Mouse (Mus musculus) hindbrain, embryonic 13.5 days (tissue): ENCODE data around the gene Cd164. TPM values are rescaled to one million over a fixed set of nuclear protein-coding genes. Genes with fewer than 3 reads are reported as not detected.

ENCODE experiments used
- ATAC-seq: fragments of 200-750 bp; cut with Nextera tagmentation; 2 replicates; pipeline ENCODE4 v1.8.0; 2017; ENCODE audit warnings: moderate TSS enrichment; ENCODE audit not compliant: low FRiP score
- H3K27ac ChIP-seq: fragments of 300-500 bp; sonication (generic); 2 replicates; pipeline ENCODE4 v1.5.1; 2015; ENCODE audit warnings: inconsistent platforms, mild to moderate bottlenecking, moderate library complexity
- H3K27me3 ChIP-seq: fragments of 300-500 bp; sonication (generic); 2 replicates; pipeline ENCODE4 v1.6.1; 2015; ENCODE audit warnings: mild to moderate bottlenecking, inconsistent platforms
- H3K36me3 ChIP-seq: fragments of 300-500 bp; sonication (generic); 2 replicates; pipeline ENCODE4 v1.6.1; 2015; ENCODE audit warnings: mild to moderate bottlenecking, inconsistent platforms
- H3K4me1 ChIP-seq: fragments of 300-500 bp; sonication (generic); replicated peaks from 2 replicates; pipeline ENCODE4 v1.6.1; 2015; ENCODE audit warnings: inconsistent platforms
- H3K4me2 ChIP-seq: fragments of 300-500 bp; sonication (generic); 2 replicates; pipeline ENCODE4 v1.6.1; 2015; ENCODE audit warnings: inconsistent platforms, mild to moderate bottlenecking, moderate library complexity
- H3K4me3 ChIP-seq: fragments of 300-500 bp; sonication (generic); 2 replicates; pipeline ENCODE4 v1.5.1; 2015; ENCODE audit warnings: mild to moderate bottlenecking, inconsistent platforms
- H3K9ac ChIP-seq: fragments of 300-500 bp; sonication (generic); 2 replicates; pipeline ENCODE4 v1.6.1; 2015; ENCODE audit warnings: mild to moderate bottlenecking, inconsistent platforms
- H3K9me3 ChIP-seq: fragments of 300-500 bp; sonication (generic); 2 replicates; pipeline ENCODE4 v1.6.1; 2016; ENCODE audit warnings: inconsistent platforms
- whole genome bisulfite sequencing: fragments of 180-500 bp; shearing (Covaris S2); methylation state at CpG from one replicate; pipeline ENCODE4 v1.1.7; 2015; 5-methylcytosine and 5-hydroxymethylcytosine counted together
- polyA plus RNA-seq: library from polyadenylated mRNA; unstranded; fragments of >200 nt; fragmentation: Nextera tagmentation; extraction: Ambion mirVana; gene quantifications from 2 replicates; pipeline ENCODE4 v1.2.1, GENCODE M21; 2015

Gene Cd164
- polyA plus RNA-seq, 1 experiment from 2014 or later = 62.1 TPM

DNA sequence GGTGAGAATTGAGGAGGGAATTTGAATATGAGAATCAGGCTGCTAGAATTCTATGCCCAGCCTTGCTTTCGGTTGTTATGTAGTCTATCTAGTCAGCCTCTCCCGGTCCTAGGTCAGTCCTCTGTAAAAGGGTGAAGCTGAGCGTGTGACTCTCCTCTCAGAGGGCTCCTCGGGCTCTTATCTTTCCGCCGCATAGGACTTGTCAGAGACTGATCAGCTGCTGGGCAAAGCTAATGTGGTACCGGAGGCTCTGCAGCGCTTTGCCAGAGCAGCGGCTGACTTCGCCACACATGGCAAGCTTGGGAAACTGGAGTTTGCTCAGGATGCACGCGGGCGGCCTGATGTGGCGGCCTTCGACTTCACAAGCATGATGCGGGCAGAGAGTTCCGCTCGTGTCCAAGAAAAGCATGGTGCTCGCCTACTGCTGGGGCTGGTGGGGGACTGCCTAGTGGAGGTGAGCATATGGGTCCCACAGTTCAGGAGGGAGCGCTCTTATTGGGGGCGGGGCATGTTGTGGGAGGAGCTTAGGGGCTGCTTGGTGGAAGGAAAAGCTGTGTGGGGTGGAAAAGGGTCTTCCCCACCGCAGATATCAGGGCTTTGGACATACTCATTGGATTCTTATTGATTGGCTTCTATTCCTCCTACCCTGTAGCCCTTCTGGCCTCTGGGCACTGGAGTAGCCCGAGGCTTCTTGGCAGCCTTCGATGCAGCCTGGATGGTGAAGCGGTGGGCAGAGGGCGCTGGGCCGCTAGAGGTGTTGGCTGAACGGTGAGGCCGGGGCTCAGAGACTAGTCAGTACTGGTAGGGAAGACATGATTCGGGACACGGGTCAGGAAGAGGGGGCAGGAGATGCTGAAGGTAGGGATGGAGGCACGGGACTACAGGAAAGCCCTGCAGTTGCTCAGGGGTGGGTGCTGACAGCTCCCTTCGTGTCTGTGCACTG is 38.0 kb upstream of the Cd164 start:
- Histone ChIP-seq H3K27ac (no peak overlapping the region), H3K36me3 (peaks cover 65% of the 10 kb centered on the region), H3K4me3 (no peak overlapping the region), H3K27me3 (no peaks in the 10 kb centered on the region), H3K9ac (no peak overlapping the region), H3K4me1 (peaks cover 26% of the 10 kb centered on the region), H3K9me3 (no peaks in the 10 kb centered on the region), H3K4me2 (no peak overlapping the region)
- WGBS = 73% methylated on average over 33 of the region's 33 CpGs
- no peak for ATAC-seq

DNA sequence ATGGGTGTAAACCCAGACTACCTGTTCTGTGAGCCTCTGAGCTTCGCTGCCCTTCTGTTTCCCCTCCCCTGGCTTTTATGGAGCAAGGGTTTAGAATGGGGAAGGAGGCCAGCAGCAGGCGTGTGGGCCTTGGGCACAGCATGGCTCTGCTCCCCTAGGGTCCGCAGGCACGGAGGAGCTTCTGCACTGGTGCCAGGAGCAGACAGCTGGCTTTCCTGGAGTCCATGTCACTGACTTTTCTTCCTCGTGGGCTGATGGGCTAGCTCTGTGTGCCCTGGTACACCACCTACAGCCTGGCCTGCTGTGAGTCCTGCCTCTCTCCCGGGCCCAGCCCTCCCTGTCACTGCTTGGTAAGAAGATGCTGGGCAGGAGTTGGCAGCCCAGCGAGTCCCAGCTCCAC is 36.8 kb upstream of the Cd164 start:
- Histone ChIP-seq H3K4me3 (no peak overlapping the region), H3K36me3 (peaks cover 77% of the 10 kb centered on the region), H3K9ac (no peak overlapping the region), H3K4me1 (peaks cover 13% of the 10 kb centered on the region), H3K27me3 (no peaks in the 10 kb centered on the region), H3K9me3 (no peaks in the 10 kb centered on the region), H3K27ac (no peak overlapping the region), H3K4me2 (no peak overlapping the region)
- WGBS = 79% methylated on average over 7 of the region's 7 CpGs
- ATAC-seq = no peak

DNA sequence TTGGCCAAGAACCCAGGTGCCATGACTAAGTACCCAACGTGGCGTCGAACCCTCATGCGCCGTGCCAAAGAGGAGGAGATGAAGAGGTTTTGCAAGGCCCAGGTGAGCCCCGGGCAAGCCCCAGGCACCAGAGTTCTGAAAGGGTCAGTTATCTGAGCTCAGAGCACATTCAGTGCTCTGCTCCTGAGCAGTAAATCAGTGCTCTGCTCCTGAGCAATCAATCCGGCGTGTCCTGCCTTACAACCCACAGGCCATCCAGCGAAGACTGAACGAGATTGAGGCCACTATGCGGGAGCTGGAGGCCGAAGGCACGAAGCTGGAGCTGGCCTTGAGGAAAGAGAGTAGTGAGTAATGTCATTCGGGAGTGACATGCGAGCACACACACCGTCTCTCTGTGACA is 33.4 kb upstream of the Cd164 start:
- 91% methylated on average over 16 of the region's 16 CpGs for WGBS
- no peak for ATAC-seq
- H3K9ac ChIP-seq = no peak overlapping the region
- no peak overlapping the region for H3K27ac ChIP-seq
- H3K27me3 ChIP-seq = 0 out of 2 replicates have a peak, but pooled peaks cover 4% of the 10 kb centered on the region
- H3K4me3 ChIP-seq = no peak overlapping the region
- H3K9me3 ChIP-seq = no peaks in the 10 kb centered on the region
- peaks cover 66% of the 10 kb centered on the region for H3K36me3 ChIP-seq
- peaks cover 23% of the 10 kb centered on the region for H3K4me1 ChIP-seq
- H3K4me2 ChIP-seq = no peak overlapping the region

DNA sequence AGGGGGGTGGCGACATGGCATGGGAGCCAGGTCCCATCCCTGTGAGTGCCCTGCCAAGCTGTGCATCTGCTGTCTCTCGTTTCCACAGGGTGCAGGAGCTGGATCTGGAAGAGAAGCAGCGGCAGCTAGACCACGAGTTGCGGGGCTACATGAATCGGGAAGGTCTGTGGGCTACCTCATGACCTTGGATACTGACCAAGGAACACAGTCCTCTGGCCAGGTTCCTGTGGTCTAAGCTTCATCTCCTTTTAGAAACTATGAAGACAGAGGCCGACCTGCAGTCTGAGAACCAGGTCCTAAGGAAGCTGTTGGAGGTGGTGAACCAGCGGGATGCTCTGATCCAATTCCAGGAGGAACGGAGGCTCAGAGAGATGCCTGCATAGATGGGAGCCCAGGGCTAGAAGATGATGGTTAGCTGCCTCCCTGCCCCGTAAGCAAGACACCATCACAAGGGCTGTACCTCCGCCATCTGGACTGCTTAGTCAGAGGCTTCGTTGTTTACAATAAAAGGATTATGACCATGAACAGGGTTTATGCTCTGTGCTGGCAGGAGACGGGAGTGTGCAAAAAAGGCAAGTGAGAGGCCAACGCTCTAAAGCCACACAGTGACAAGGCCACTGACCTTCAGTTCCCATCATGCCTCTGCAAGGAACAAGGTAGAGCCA is 32.6 kb upstream of the Cd164 start:
- Histone ChIP-seq H3K27ac (no peak overlapping the region), H3K4me3 (no peak overlapping the region), H3K9ac (no peak overlapping the region), H3K4me2 (no peak overlapping the region), H3K36me3 (peaks cover 64% of the 10 kb centered on the region), H3K9me3 (no peaks in the 10 kb centered on the region), H3K27me3 (0 out of 2 replicates have a peak, but pooled peaks cover 4% of the 10 kb centered on the region), H3K4me1 (peaks cover 26% of the 10 kb centered on the region)
- no peak for ATAC-seq
- 87% methylated on average over 14 of the region's 14 CpGs for WGBS

GRCm38 (mm10) chr10:41488877-41489276 is 30.3 kb upstream of the Cd164 start:
- peaks cover 26% of the 10 kb centered on the region for H3K4me1 ChIP-seq
- no peak overlapping the region for H3K27ac ChIP-seq
- 0 out of 2 replicates have a peak, but pooled peaks cover 4% of the 10 kb centered on the region for H3K27me3 ChIP-seq
- H3K4me2 ChIP-seq = peak overlapping the region; percentile 98
- no peaks in the 10 kb centered on the region for H3K9me3 ChIP-seq
- peaks cover 42% of the 10 kb centered on the region for H3K36me3 ChIP-seq
- H3K4me3 ChIP-seq = peak overlapping the region; percentile 68
- peak overlapping the region; percentile 78; the same call in 1 of the 2 replicates for H3K9ac ChIP-seq
- WGBS = 54% methylated on average over 7 of the region's 7 CpGs
- ATAC-seq = no peak

DNA sequence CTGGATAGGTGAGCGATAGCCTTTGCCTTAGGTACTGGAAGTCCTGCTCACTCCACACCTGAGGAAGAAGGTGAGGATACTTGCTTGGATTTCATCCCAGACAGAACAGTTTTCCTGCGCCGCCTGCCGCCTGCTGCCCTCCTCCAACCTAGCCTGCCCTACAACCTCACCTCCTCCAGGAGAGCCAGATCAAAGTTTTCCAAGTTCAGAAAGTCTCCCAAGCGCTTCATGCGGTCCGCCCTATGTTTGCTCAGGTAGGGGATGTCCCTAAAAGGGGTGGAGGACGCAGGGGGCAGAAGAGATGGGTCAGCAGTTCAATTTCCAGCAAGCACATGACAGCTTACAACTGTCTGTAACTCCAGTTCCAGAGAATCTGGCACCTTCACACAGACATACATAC is 29.9 kb upstream of the Cd164 start:
- H3K27ac ChIP-seq = no peak overlapping the region
- H3K4me1 ChIP-seq = peaks cover 26% of the 10 kb centered on the region
- H3K9ac ChIP-seq = peak overlapping the region; percentile 78
- H3K9me3 ChIP-seq = no peaks in the 10 kb centered on the region
- ATAC-seq = no peak
- H3K36me3 ChIP-seq = peaks cover 37% of the 10 kb centered on the region
- WGBS = 37% methylated on average over 8 of the region's 8 CpGs
- 0 out of 2 replicates have a peak, but pooled peaks cover 4% of the 10 kb centered on the region for H3K27me3 ChIP-seq
- H3K4me2 ChIP-seq = peak overlapping the region; percentile 98
- peak overlapping the region; percentile 68 for H3K4me3 ChIP-seq

GRCm38 (mm10) chr10:41489708-41490517 is 29.3 kb upstream of the Cd164 start, which contains the start of the genes Smpd2 and Ppil6:
Gene Smpd2 (minus strand): TSS chr10:41490369.
Gene Ppil6 (plus strand): TSS chr10:41490439.
- H3K4me2 ChIP-seq = peak within 1 kb of the TSS; percentile 98
- H3K27ac ChIP-seq = peak within 1 kb of the TSS; percentile 63; the same call in 1 of the 2 replicates
- 0 out of 2 replicates have a peak, but pooled peaks cover 4% of the 10 kb centered on the region for H3K27me3 ChIP-seq
- peaks cover 26% of the 10 kb centered on the region for H3K4me1 ChIP-seq
- H3K9ac ChIP-seq = peak within 1 kb of the TSS; percentile 78
- H3K36me3 ChIP-seq = peaks cover 31% of the 10 kb centered on the region
- peak; percentile 96 for ATAC-seq
- under 1% methylated on average over 46 of the region's 50 CpGs for WGBS
- peak within 1 kb of the TSS; percentile 68 for H3K4me3 ChIP-seq
- no peaks in the 10 kb centered on the region for H3K9me3 ChIP-seq

- Histone ChIP-seq H3K27me3 (0 out of 2 replicates have a peak, but pooled peaks cover 4% of the 10 kb centered on the region), H3K27ac (peak overlapping the region; percentile 58; the same call in 1 of the 2 replicates), H3K4me3 (peak overlapping the region; percentile 68), H3K9ac (peak overlapping the region; percentile 78), H3K9me3 (no peaks in the 10 kb centered on the region), H3K4me1 (peaks cover 26% of the 10 kb centered on the region), H3K4me2 (peak overlapping the region; percentile 98), H3K36me3 (peaks cover 25% of the 10 kb centered on the region)
- WGBS = under 1% methylated on average over 29 of the region's 29 CpGs
- ATAC-seq = peak; percentile 77
Measured at GRCm38 (mm10) chr10:41490518-41490873, 28.7 kb upstream of the Cd164 start.

DNA sequence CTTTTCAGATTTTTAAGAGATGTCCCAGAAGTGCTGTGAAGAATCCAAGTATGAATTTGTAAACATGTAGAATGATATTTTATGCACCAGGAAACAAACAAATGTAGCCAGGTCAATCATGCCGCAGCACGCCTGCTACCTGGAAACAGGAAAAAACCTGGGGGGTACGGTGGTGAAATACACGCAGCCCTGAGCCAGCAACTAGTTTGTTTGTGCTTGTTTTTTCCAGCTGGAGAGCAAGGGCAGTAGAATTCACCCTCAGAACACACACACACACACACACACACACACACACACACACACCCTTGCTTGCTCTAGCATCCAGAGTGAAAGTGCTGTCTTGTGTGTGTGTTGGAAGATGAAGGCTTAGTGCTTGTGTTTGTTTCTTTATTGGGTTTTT is 28.1 kb upstream of the Cd164 start:
- no peak for ATAC-seq
- Histone ChIP-seq H3K9me3 (no peaks in the 10 kb centered on the region), H3K4me2 (peak overlapping the region; percentile 98), H3K4me1 (peaks cover 26% of the 10 kb centered on the region), H3K4me3 (peak overlapping the region; percentile 68; the same call in 1 of the 2 replicates), H3K27me3 (0 out of 2 replicates have a peak, but pooled peaks cover 4% of the 10 kb centered on the region), H3K36me3 (peaks cover 19% of the 10 kb centered on the region), H3K27ac (no peak overlapping the region), H3K9ac (no peak overlapping the region)
- 51% methylated on average over 4 of the region's 4 CpGs for WGBS

- Histone ChIP-seq H3K4me3 (no peak overlapping the region), H3K9me3 (no peaks in the 10 kb centered on the region), H3K36me3 (no peaks in the 10 kb centered on the region), H3K27ac (no peak overlapping the region), H3K4me1 (0 out of 2 replicates have a peak, but pooled peaks cover 3% of the 10 kb centered on the region), H3K27me3 (no peaks in the 10 kb centered on the region), H3K9ac (no peak overlapping the region), H3K4me2 (no peak overlapping the region)
- 69% methylated on average over 4 of the region's 4 CpGs for WGBS
- no peak for ATAC-seq
Measured at GRCm38 (mm10) chr10:41500941-41501340, 18.3 kb upstream of the Cd164 start.

- Histone ChIP-seq H3K27me3 (no peaks in the 10 kb centered on the region), H3K4me2 (no peak overlapping the region), H3K9me3 (no peaks in the 10 kb centered on the region), H3K4me3 (no peak overlapping the region), H3K4me1 (0 out of 2 replicates have a peak, but pooled peaks cover 3% of the 10 kb centered on the region), H3K27ac (no peak overlapping the region), H3K36me3 (no peaks in the 10 kb centered on the region), H3K9ac (no peak overlapping the region)
- WGBS = 100% methylated on average over 1 of the region's 1 CpGs
- no peak for ATAC-seq
Measured at GRCm38 (mm10) chr10:41504996-41505395, 14.2 kb upstream of the Cd164 start.
